Mouse (Mus musculus): Measurements from ENCODE around the gene Col18a1. TPM values are rescaled to one million over a fixed set of nuclear protein-coding genes. Genes with fewer than 3 reads are reported as not detected.

Gene Col18a1
- polyA plus RNA-seq, 1 experiment, result 85.0 TPM

GRCm38 (mm10) chr10:77103689-77104088 lies 62.7 kb downstream of the Col18a1 start:
- Histone ChIP-seq H3K4me1 (ENCODE audit: control insufficient read depth, insufficient read depth, low read length) (no peaks in the 10 kb centered on the region), H3K4me3 (ENCODE audit: insufficient read depth, low read length) (no peak overlapping the region), H3K27ac (ENCODE audit: insufficient read depth, low read length) (no peak overlapping the region)
- TF ChIP-seq CTCF (IDR thresholded peaks at IDR 0.05; ENCODE audit: borderline replicate concordance, insufficient read depth, low read length) (no peak), POLR2A (IDR thresholded peaks at IDR 0.05; ENCODE audit: low read depth, low read length) (no peak)

GRCm38 (mm10) chr10:77099777-77100176 lies 66.6 kb downstream of the Col18a1 start:
- H3K4me3 ChIP-seq (ENCODE audit: insufficient read depth, low read length), result no peak overlapping the region
- H3K4me1 ChIP-seq (ENCODE audit: control insufficient read depth, insufficient read depth, low read length), result 0 out of 2 replicates have a peak, but pooled peaks cover 11% of the 10 kb centered on the region
- no peak overlapping the region for H3K27ac ChIP-seq (ENCODE audit: insufficient read depth, low read length)
- TF ChIP-seq POLR2A (IDR thresholded peaks at IDR 0.05; ENCODE audit: low read depth, low read length) (no peak), CTCF (IDR thresholded peaks at IDR 0.05; ENCODE audit: borderline replicate concordance, insufficient read depth, low read length) (no peak)

- TF ChIP-seq POLR2A (IDR thresholded peaks at IDR 0.05; ENCODE audit: low read depth, low read length) (no peak), CTCF (IDR thresholded peaks at IDR 0.05; ENCODE audit: borderline replicate concordance, insufficient read depth, low read length) (no peak)
- Histone ChIP-seq H3K27ac (ENCODE audit: insufficient read depth, low read length) (peak overlapping the region; percentile 60), H3K4me1 (ENCODE audit: control insufficient read depth, insufficient read depth, low read length) (0 out of 2 replicates have a peak, but pooled peaks cover 11% of the 10 kb centered on the region), H3K4me3 (ENCODE audit: insufficient read depth, low read length) (no peak overlapping the region)
These were observed 67.7 kb downstream of the Col18a1 start for GRCm38 (mm10) chr10:77098619-77099018.

GRCm38 (mm10) chr10:77097890-77098200 lies 68.5 kb downstream of the Col18a1 start:
- TF ChIP-seq POLR2A (IDR thresholded peaks at IDR 0.05; ENCODE audit: low read depth, low read length) (0 out of 2 replicates have a peak, but pooled peaks have one; percentile 16), CTCF (IDR thresholded peaks at IDR 0.05; ENCODE audit: borderline replicate concordance, insufficient read depth, low read length) (no peak)
- Histone ChIP-seq H3K4me3 (ENCODE audit: insufficient read depth, low read length) (no peak overlapping the region), H3K4me1 (ENCODE audit: control insufficient read depth, insufficient read depth, low read length) (0 out of 2 replicates have a peak, but pooled peaks cover 11% of the 10 kb centered on the region), H3K27ac (ENCODE audit: insufficient read depth, low read length) (peak overlapping the region; percentile 60)

- no peak overlapping the region for H3K4me3 ChIP-seq (ENCODE audit: insufficient read depth, low read length)
- peak overlapping the region; percentile 60 for H3K27ac ChIP-seq (ENCODE audit: insufficient read depth, low read length)
- H3K4me1 ChIP-seq (ENCODE audit: control insufficient read depth, insufficient read depth, low read length), result 0 out of 2 replicates have a peak, but pooled peaks cover 11% of the 10 kb centered on the region
- TF ChIP-seq POLR2A (IDR thresholded peaks at IDR 0.05; ENCODE audit: low read depth, low read length) (no peak), CTCF (IDR thresholded peaks at IDR 0.05; ENCODE audit: borderline replicate concordance, insufficient read depth, low read length) (no peak)
These were observed 69.1 kb downstream of the Col18a1 start for GRCm38 (mm10) chr10:77097006-77097889.

- H3K4me1 ChIP-seq (ENCODE audit: control insufficient read depth, insufficient read depth, low read length), result 0 out of 2 replicates have a peak, but pooled peaks cover 11% of the 10 kb centered on the region
- no peak overlapping the region for H3K4me3 ChIP-seq (ENCODE audit: insufficient read depth, low read length)
- TF ChIP-seq CTCF (IDR thresholded peaks at IDR 0.05; ENCODE audit: borderline replicate concordance, insufficient read depth, low read length), result no peak
- no peak for TF ChIP-seq POLR2A (IDR thresholded peaks at IDR 0.05; ENCODE audit: low read depth, low read length)
- no peak overlapping the region for H3K27ac ChIP-seq (ENCODE audit: insufficient read depth, low read length)
These were observed 70.7 kb downstream of the Col18a1 start for GRCm38 (mm10) chr10:77095666-77096065.

- H3K27ac ChIP-seq (ENCODE audit: insufficient read depth, low read length), result no peak overlapping the region
- no peak for TF ChIP-seq POLR2A (IDR thresholded peaks at IDR 0.05; ENCODE audit: low read depth, low read length)
- no peak for TF ChIP-seq CTCF (IDR thresholded peaks at IDR 0.05; ENCODE audit: borderline replicate concordance, insufficient read depth, low read length)
- 0 out of 2 replicates have a peak, but pooled peaks cover 11% of the 10 kb centered on the region for H3K4me1 ChIP-seq (ENCODE audit: control insufficient read depth, insufficient read depth, low read length)
- no peak overlapping the region for H3K4me3 ChIP-seq (ENCODE audit: insufficient read depth, low read length)
These were observed 72.5 kb downstream of the Col18a1 start for GRCm38 (mm10) chr10:77093817-77094216.

- H3K4me1 ChIP-seq (ENCODE audit: control insufficient read depth, insufficient read depth, low read length), result no peaks in the 10 kb centered on the region
- TF ChIP-seq POLR2A (IDR thresholded peaks at IDR 0.05; ENCODE audit: low read depth, low read length), result no peak
- H3K27ac ChIP-seq (ENCODE audit: insufficient read depth, low read length), result no peak overlapping the region
- H3K4me3 ChIP-seq (ENCODE audit: insufficient read depth, low read length), result no peak overlapping the region
These were observed 74.7 kb downstream of the Col18a1 start for GRCm38 (mm10) chr10:77091538-77092097.

- TF ChIP-seq POLR2A (IDR thresholded peaks at IDR 0.05; ENCODE audit: low read depth, low read length) (no peak), CTCF (IDR thresholded peaks at IDR 0.05; ENCODE audit: borderline replicate concordance, insufficient read depth, low read length) (no peak)
These were observed 76.3 kb downstream of the Col18a1 start for GRCm38 (mm10) chr10:77090063-77090462.

GRCm38 (mm10) chr10:77089336-77089735 lies 77.0 kb downstream of the Col18a1 start:
- Histone ChIP-seq H3K27ac (ENCODE audit: insufficient read depth, low read length) (no peak overlapping the region), H3K4me1 (ENCODE audit: control insufficient read depth, insufficient read depth, low read length) (peaks cover 7% of the 10 kb centered on the region), H3K4me3 (ENCODE audit: insufficient read depth, low read length) (no peak overlapping the region)
- no peak for TF ChIP-seq CTCF (IDR thresholded peaks at IDR 0.05; ENCODE audit: borderline replicate concordance, insufficient read depth, low read length)
- TF ChIP-seq POLR2A (IDR thresholded peaks at IDR 0.05; ENCODE audit: low read depth, low read length), result no peak

More at GRCm38 (mm10) chr10:77090063-77090462, 76.3 kb downstream of the Col18a1 start:
- Histone ChIP-seq H3K4me3 (ENCODE audit: insufficient read depth, low read length) (no peak overlapping the region), H3K4me1 (ENCODE audit: control insufficient read depth, insufficient read depth, low read length) (no peaks in the 10 kb centered on the region), H3K27ac (ENCODE audit: insufficient read depth, low read length) (no peak overlapping the region)

All from embryonic fibroblast, embryonic 13.5 days (primary cell).